Mouse (Mus musculus): Measurements from ENCODE around the gene Il12a. TPM values are rescaled to one million over a fixed set of nuclear protein-coding genes. Genes with fewer than 3 reads are reported as not detected.

Gene Il12a
- polyA plus RNA-seq, 1 experiment from 2014 or later, result 4.5 TPM

GRCm38 (mm10) chr3:68691100-68691778 lies 795 bp downstream of the Il12a start:
- H3K27ac ChIP-seq, result peak overlapping the region; percentile 52
- H3K4me3 ChIP-seq, result peak overlapping the region; percentile 19
- 40% methylated on average over 28 of the region's 28 CpGs for WGBS (ENCODE audit: insufficient replicate concordance)
- H3K9ac ChIP-seq, result 0 out of 2 replicates have a peak overlapping the region, but pooled peaks have one; percentile 7
- H3K36me3 ChIP-seq, result no peaks in the 10 kb centered on the region
- no peak for ATAC-seq
- peak overlapping the region; percentile 42 for H3K4me2 ChIP-seq
- 0 out of 2 replicates have a peak, but pooled peaks cover 9% of the 10 kb centered on the region for H3K27me3 ChIP-seq (replicated peaks)
- H3K4me1 ChIP-seq, result peaks cover 11% of the 10 kb centered on the region; the same call in 1 of the 2 replicates
- no peaks in the 10 kb centered on the region for H3K9me3 ChIP-seq (replicated peaks)

- no peaks in the 10 kb centered on the region for H3K36me3 ChIP-seq
- H3K9ac ChIP-seq, result 0 out of 2 replicates have a peak overlapping the region, but pooled peaks have one; percentile 7
- 9% methylated on average over 7 of the region's 7 CpGs for WGBS (ENCODE audit: insufficient replicate concordance)
These were observed 1.6 kb downstream of the Il12a start for GRCm38 (mm10) chr3:68691938-68692599.

GRCm38 (mm10) chr3:68692600-68693225 lies 2.3 kb downstream of the Il12a start:
- no peaks in the 10 kb centered on the region for H3K9me3 ChIP-seq (replicated peaks)
- H3K4me1 ChIP-seq, result peaks cover 11% of the 10 kb centered on the region; the same call in 1 of the 2 replicates
- no peak overlapping the region for H3K9ac ChIP-seq
- ATAC-seq, result no peak
- peak overlapping the region; percentile 52 for H3K27ac ChIP-seq
- no peak overlapping the region for H3K4me3 ChIP-seq
- H3K36me3 ChIP-seq, result no peaks in the 10 kb centered on the region
- peak overlapping the region; percentile 42 for H3K4me2 ChIP-seq
- H3K27me3 ChIP-seq (replicated peaks), result 0 out of 2 replicates have a peak, but pooled peaks cover 9% of the 10 kb centered on the region
- 31% methylated on average over 11 of the region's 11 CpGs for WGBS (ENCODE audit: insufficient replicate concordance)

More at GRCm38 (mm10) chr3:68691938-68692599, 1.6 kb downstream of the Il12a start:
- Histone ChIP-seq H3K4me1 (peaks cover 11% of the 10 kb centered on the region; the same call in 1 of the 2 replicates), H3K4me3 (peak overlapping the region; percentile 19; the same call in 1 of the 2 replicates), H3K9me3 (replicated peaks) (no peaks in the 10 kb centered on the region), H3K27me3 (replicated peaks) (0 out of 2 replicates have a peak, but pooled peaks cover 9% of the 10 kb centered on the region), H3K4me2 (peak overlapping the region; percentile 42), H3K27ac (peak overlapping the region; percentile 52)
- no peak for ATAC-seq

- H3K27ac ChIP-seq, result peak overlapping the region; percentile 52; the same call in 1 of the 2 replicates
- H3K27me3 ChIP-seq (replicated peaks), result 0 out of 2 replicates have a peak, but pooled peaks cover 9% of the 10 kb centered on the region
- H3K36me3 ChIP-seq, result no peaks in the 10 kb centered on the region
- ATAC-seq, result peak; percentile 37; the same call in 1 of the 2 replicates
- H3K9ac ChIP-seq, result no peak overlapping the region
- H3K9me3 ChIP-seq (replicated peaks), result no peaks in the 10 kb centered on the region
- H3K4me1 ChIP-seq, result peaks cover 11% of the 10 kb centered on the region; the same call in 1 of the 2 replicates
- H3K4me2 ChIP-seq, result peak overlapping the region; percentile 42
- WGBS (ENCODE audit: insufficient replicate concordance), result 38% methylated on average over 11 of the region's 11 CpGs
- H3K4me3 ChIP-seq, result no peak overlapping the region
These were observed 3.1 kb downstream of the Il12a start for GRCm38 (mm10) chr3:68693441-68694048.

GRCm38 (mm10) chr3:68695321-68695720 lies 4.9 kb downstream of the Il12a start:
- no peak overlapping the region for H3K9ac ChIP-seq
- H3K9me3 ChIP-seq (replicated peaks), result no peaks in the 10 kb centered on the region
- no peak overlapping the region for H3K4me3 ChIP-seq
- H3K4me2 ChIP-seq, result no peak overlapping the region
- H3K27me3 ChIP-seq (replicated peaks), result 0 out of 2 replicates have a peak, but pooled peaks cover 6% of the 10 kb centered on the region
- H3K36me3 ChIP-seq, result no peaks in the 10 kb centered on the region
- H3K27ac ChIP-seq, result no peak overlapping the region
- ATAC-seq, result no peak
- WGBS (ENCODE audit: insufficient replicate concordance), result 71% methylated on average over 5 of the region's 5 CpGs
- H3K4me1 ChIP-seq, result peaks cover 11% of the 10 kb centered on the region; the same call in 1 of the 2 replicates

- no peak for ATAC-seq
- H3K36me3 ChIP-seq, result no peaks in the 10 kb centered on the region
- no peak overlapping the region for H3K27ac ChIP-seq
- H3K4me3 ChIP-seq, result no peak overlapping the region
- WGBS (ENCODE audit: insufficient replicate concordance), result 67% methylated on average over 3 of the region's 3 CpGs
- H3K4me1 ChIP-seq, result 0 out of 2 replicates have a peak, but pooled peaks cover 4% of the 10 kb centered on the region
- no peaks in the 10 kb centered on the region for H3K9me3 ChIP-seq (replicated peaks)
- H3K27me3 ChIP-seq (replicated peaks), result no peaks in the 10 kb centered on the region
- H3K9ac ChIP-seq, result no peak overlapping the region
- H3K4me2 ChIP-seq, result no peak overlapping the region
These were observed 6.2 kb downstream of the Il12a start for GRCm38 (mm10) chr3:68696495-68697200.

GRCm38 (mm10) chr3:68698601-68699000 lies 8.2 kb downstream of the Il12a start:
- ATAC-seq, result no peak
- 79% methylated on average over 3 of the region's 3 CpGs for WGBS (ENCODE audit: insufficient replicate concordance)
- H3K9ac ChIP-seq, result no peak overlapping the region
- no peak overlapping the region for H3K4me3 ChIP-seq
- H3K4me2 ChIP-seq, result no peak overlapping the region
- no peaks in the 10 kb centered on the region for H3K36me3 ChIP-seq
- H3K9me3 ChIP-seq (replicated peaks), result no peaks in the 10 kb centered on the region
- no peak overlapping the region for H3K27ac ChIP-seq
- no peaks in the 10 kb centered on the region for H3K4me1 ChIP-seq
- H3K27me3 ChIP-seq (replicated peaks), result no peaks in the 10 kb centered on the region

- H3K9me3 ChIP-seq (replicated peaks), result no peaks in the 10 kb centered on the region
- no peak overlapping the region for H3K27ac ChIP-seq
- 0 out of 2 replicates have a peak, but pooled peaks cover 3% of the 10 kb centered on the region for H3K4me1 ChIP-seq
- no peak overlapping the region for H3K9ac ChIP-seq
- no peak for ATAC-seq
- no peak overlapping the region for H3K4me3 ChIP-seq
- 60% methylated on average over 4 of the region's 4 CpGs for WGBS (ENCODE audit: insufficient replicate concordance)
- H3K27me3 ChIP-seq (replicated peaks), result no peaks in the 10 kb centered on the region
- no peak overlapping the region for H3K4me2 ChIP-seq
- H3K36me3 ChIP-seq, result no peaks in the 10 kb centered on the region
These were observed 9.6 kb downstream of the Il12a start for GRCm38 (mm10) chr3:68700091-68700490.

GRCm38 (mm10) chr3:68706307-68706706 lies 15.9 kb downstream of the Il12a start:
- no peaks in the 10 kb centered on the region for H3K27me3 ChIP-seq (replicated peaks)
- ATAC-seq, result no peak
- H3K27ac ChIP-seq, result no peak overlapping the region
- H3K36me3 ChIP-seq, result no peaks in the 10 kb centered on the region
- no peak overlapping the region for H3K9ac ChIP-seq
- WGBS (ENCODE audit: insufficient replicate concordance), result 71% methylated on average over 10 of the region's 10 CpGs
- no peak overlapping the region for H3K4me2 ChIP-seq
- 0 out of 2 replicates have a peak, but pooled peaks cover 8% of the 10 kb centered on the region for H3K4me1 ChIP-seq
- no peaks in the 10 kb centered on the region for H3K9me3 ChIP-seq (replicated peaks)
- H3K4me3 ChIP-seq, result no peak overlapping the region

GRCm38 (mm10) chr3:68708230-68708629 lies 17.8 kb downstream of the Il12a start:
- Histone ChIP-seq H3K36me3 (no peaks in the 10 kb centered on the region), H3K27me3 (replicated peaks) (no peaks in the 10 kb centered on the region), H3K4me3 (no peak overlapping the region), H3K4me1 (peaks cover 13% of the 10 kb centered on the region; the same call in 1 of the 2 replicates), H3K27ac (no peak overlapping the region), H3K9ac (no peak overlapping the region), H3K4me2 (no peak overlapping the region), H3K9me3 (replicated peaks) (no peaks in the 10 kb centered on the region)
- ATAC-seq, result no peak
- WGBS (ENCODE audit: insufficient replicate concordance), result 34% methylated on average over 8 of the region's 8 CpGs

Measured in liver, embryonic 12.5 days (tissue).